Mouse (Mus musculus) CH12.LX (cell line): Measurements from ENCODE around the gene Pllp.

Experiments
- CTCF ChIP-seq, 2 experiments: IDR thresholded peaks in 1 of 2; conservative IDR thresholded peaks in 1 of 2; 2 replicates each; pipeline ENCODE4 v1.5.1; 2011 to 2012; ENCODE audit warnings: low read depth in 2 of 2, low read length in 2 of 2, improper control_type of control experiment in 1 of 2, inconsistent platforms in 1 of 2, mild to moderate bottlenecking in 1 of 2, moderate library complexity in 1 of 2
- ELF1 ChIP-seq: IDR thresholded peaks from 2 replicates; pipeline ENCODE4 v1.6.1; 2014; ENCODE audit warnings: low read depth, mild to moderate bottlenecking, inconsistent platforms, low read length, improper control_type of control experiment
- EP300 ChIP-seq: IDR thresholded peaks from 2 replicates; pipeline ENCODE4 v1.6.1; 2011; ENCODE audit warnings: low read length, improper control_type of control experiment
- ETS1 ChIP-seq: conservative IDR thresholded peaks from 2 replicates; pipeline ENCODE4 v1.6.1; 2012; ENCODE audit warnings: low read depth, mild to moderate bottlenecking, inconsistent platforms, low read length, improper control_type of control experiment, moderate library complexity
- JUN ChIP-seq: IDR thresholded peaks from 2 replicates; pipeline ENCODE4 v1.6.1; 2011; ENCODE audit warnings: low read depth, mild to moderate bottlenecking, low read length, improper control_type of control experiment, moderate library complexity; ENCODE audit not compliant: insufficient read depth
- MAZ ChIP-seq: IDR thresholded peaks from 2 replicates; pipeline ENCODE4 v1.6.1; 2012; ENCODE audit warnings: low read depth, mild to moderate bottlenecking, inconsistent platforms, low read length, improper control_type of control experiment, moderate library complexity
- NELFE ChIP-seq: IDR thresholded peaks from 2 replicates; pipeline ENCODE4 v1.6.1; 2011; ENCODE audit warnings: low read depth, low read length, improper control_type of control experiment
- POLR2A ChIP-seq: IDR thresholded peaks from 2 replicates; pipeline ENCODE4 v1.6.1; 2011; ENCODE audit warnings: low read depth, mild to moderate bottlenecking, improper control_type of control experiment, low read length
- SIN3A ChIP-seq: IDR thresholded peaks from 2 replicates; pipeline ENCODE4 v1.6.1; 2012; ENCODE audit warnings: low read length, improper control_type of control experiment, inconsistent platforms
- USF1 ChIP-seq: IDR thresholded peaks from 2 replicates; pipeline ENCODE4 v1.6.1; 2014; ENCODE audit warnings: low read depth, mild to moderate bottlenecking, inconsistent platforms, low read length, improper control_type of control experiment
- ZNF384 ChIP-seq: IDR thresholded peaks from 2 replicates; pipeline ENCODE4 v1.6.1; 2012; ENCODE audit warnings: low read depth, low read length, improper control_type of control experiment, inconsistent platforms

DNA sequence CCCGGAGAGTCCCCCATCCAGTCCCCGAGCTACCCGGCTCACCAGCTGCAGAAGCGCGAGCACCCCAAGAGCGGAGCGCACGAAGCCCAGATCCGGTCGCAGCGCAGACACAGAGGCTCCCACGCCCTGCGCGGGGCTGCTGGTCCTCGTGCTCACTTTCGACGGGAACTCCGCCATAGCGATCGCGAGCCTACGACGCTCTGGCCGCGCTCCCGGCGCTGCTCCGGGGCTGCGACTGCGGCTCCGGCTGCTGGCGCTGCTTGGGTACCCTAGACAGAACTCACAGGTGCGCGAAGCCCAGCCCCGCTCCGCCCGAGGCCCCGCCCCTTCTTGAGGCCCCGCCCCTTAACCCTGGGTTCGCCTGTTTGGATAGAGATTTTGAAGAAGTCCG, at the start of gene Pllp:
- peak; percentile 89 for TF ChIP-seq POLR2A
- TF ChIP-seq ELF1 = no peak
- no peak for TF ChIP-seq JUN
- no peak for TF ChIP-seq USF1
- no peak for TF ChIP-seq CTCF (conservative IDR thresholded peaks at IDR 0.05 in 1 of 2, IDR thresholded peaks at IDR 0.05 in 1 of 2; ENCODE audit: low read depth in 2 of 2, low read length in 2 of 2)
- no peak for TF ChIP-seq ETS1
- no peak for TF ChIP-seq EP300
- TF ChIP-seq NELFE = peak; percentile 71
- 0 out of 2 replicates have a peak, but pooled peaks have one; percentile 40 for TF ChIP-seq SIN3A
- TF ChIP-seq MAZ = no peak
- no peak for TF ChIP-seq ZNF384
